Comparison of ENCODE assay signal across 7 mouse cellular contexts in genomic region chrX:155262915-155263252, GRCm38 (mm10). TPM values are rescaled to one million over a fixed set of nuclear protein-coding genes. Genes with fewer than 3 reads are reported as not detected.
DNase-seq lines count a peak whose midpoint lies in the region; ATAC-seq lines count a peak whose summit lies in the region.

No protein-coding gene starts in this region.

- H3K27me3 ChIP-seq in megakaryocyte, embryonic 14.5 days (replicated peaks), result peaks cover under 1% of the 10 kb centered on the region
- H3K27me3 ChIP-seq in embryonic facial prominence, embryonic 13.5 days, result no peaks in the 10 kb centered on the region
- no peaks in the 10 kb centered on the region for H3K27me3 ChIP-seq in limb, embryonic 12.5 days
- no peaks in the 10 kb centered on the region for H3K27me3 ChIP-seq in stomach, embryonic 15.5 days (replicated peaks)

- DNase-seq in left cerebral cortex, postnatal 4 days, result no peak
- no peak for DNase-seq in left cerebral cortex, postnatal 36 days (ENCODE audit: low spot score in 2 of 2)

- H3K27ac ChIP-seq in embryonic facial prominence, embryonic 13.5 days, result no peak overlapping the region
- H3K27ac ChIP-seq in limb, embryonic 12.5 days, result no peak overlapping the region
- H3K27ac ChIP-seq in stomach, embryonic 15.5 days, result peak overlapping the region; percentile 57; the same call in 1 of the 2 replicates

- peaks cover 4% of the 10 kb centered on the region; the same call in 1 of the 2 replicates for H3K4me1 ChIP-seq in megakaryocyte, embryonic 14.5 days
- no peaks in the 10 kb centered on the region for H3K4me1 ChIP-seq in embryonic facial prominence, embryonic 13.5 days
- H3K4me1 ChIP-seq in limb, embryonic 12.5 days (replicated peaks), result no peaks in the 10 kb centered on the region
- no peaks in the 10 kb centered on the region for H3K4me1 ChIP-seq in stomach, embryonic 15.5 days

- H3K4me3 ChIP-seq in megakaryocyte, embryonic 14.5 days (replicated peaks), result peak overlapping the region; percentile 92
- H3K4me3 ChIP-seq in embryonic facial prominence, embryonic 13.5 days, result peak overlapping the region; percentile 55
- peak overlapping the region; percentile 52 for H3K4me3 ChIP-seq in limb, embryonic 12.5 days (replicated peaks)
- peak overlapping the region; percentile 58 for H3K4me3 ChIP-seq in stomach, embryonic 15.5 days (replicated peaks)

- WGBS in embryonic facial prominence, embryonic 13.5 days, result 36% methylated on average over 1 of the region's 1 CpGs
- 40% methylated on average over 1 of the region's 1 CpGs for WGBS in limb, embryonic 12.5 days
- WGBS in stomach, embryonic 15.5 days, result 23% methylated on average over 1 of the region's 1 CpGs

- peak overlapping the region; percentile 57 for H3K4me2 ChIP-seq in embryonic facial prominence, embryonic 13.5 days
- peak overlapping the region; percentile 57 for H3K4me2 ChIP-seq in limb, embryonic 12.5 days
- H3K4me2 ChIP-seq in stomach, embryonic 15.5 days, result peak overlapping the region; percentile 44

- H3K36me3 ChIP-seq in megakaryocyte, embryonic 14.5 days (replicated peaks; ENCODE audit: low read length), result no peaks in the 10 kb centered on the region
- no peaks in the 10 kb centered on the region for H3K36me3 ChIP-seq in embryonic facial prominence, embryonic 13.5 days
- no peaks in the 10 kb centered on the region for H3K36me3 ChIP-seq in limb, embryonic 12.5 days
- H3K36me3 ChIP-seq in stomach, embryonic 15.5 days, result no peaks in the 10 kb centered on the region

- no peak for ATAC-seq in megakaryocyte, adult 5-6 weeks (ENCODE audit: poor library complexity, severe bottlenecking)
- no peak for ATAC-seq in embryonic facial prominence, embryonic 13.5 days (ENCODE audit: insufficient number of reproducible peaks, insufficient read depth, low FRiP score, low TSS enrichment, low read depth)
- ATAC-seq in limb, embryonic 12.5 days (ENCODE audit: insufficient number of reproducible peaks, insufficient read depth, low FRiP score, low TSS enrichment, low read depth), result no peak
- ATAC-seq in stomach, embryonic 15.5 days (ENCODE audit: insufficient read depth, low FRiP score, low read depth), result no peak

- no peaks in the 10 kb centered on the region for H3K9me3 ChIP-seq in megakaryocyte, embryonic 14.5 days
- H3K9me3 ChIP-seq in embryonic facial prominence, embryonic 13.5 days, result no peaks in the 10 kb centered on the region
- no peaks in the 10 kb centered on the region for H3K9me3 ChIP-seq in limb, embryonic 12.5 days
- no peaks in the 10 kb centered on the region for H3K9me3 ChIP-seq in stomach, embryonic 15.5 days

- intact Hi-C loops in left cerebral cortex, postnatal 4 days (cut with DNase I), result no loop called here
- intact Hi-C loops in left cerebral cortex, postnatal 36 days (cut with DNase I), result loop anchor here (5.0 kb wide), 1 partner anchor 121 kb away; no protein-coding TSS in a partner anchor

- peak overlapping the region; percentile 71 for H3K9ac ChIP-seq in embryonic facial prominence, embryonic 13.5 days
- H3K9ac ChIP-seq in limb, embryonic 12.5 days (replicated peaks), result 0 out of 2 replicates have a peak overlapping the region, but pooled peaks have one; percentile 54
- no peak overlapping the region for H3K9ac ChIP-seq in stomach, embryonic 15.5 days

RNA-seq across cellular contexts. Expression of gene Acot9, which starts 0.6 kb away (rescaled TPM):
- polyA plus RNA-seq in megakaryocyte, embryonic 14.5 days (2012; ENCODE audit: insufficient read depth, low replicate concordance), result 3.1 and 7.0 TPM in 2 replicates
- total RNA-seq in megakaryocyte, adult 5-6 weeks (2015), result 105 and 124 TPM in 2 replicates
- total RNA-seq in megakaryocyte, adult 5-6 weeks (2017), result 109 and 111 TPM in 2 replicates
- polyA plus RNA-seq in embryonic facial prominence, embryonic 13.5 days (2015; fragmentation: Nextera tagmentation; extraction: Ambion mirVana), result 35.4 and 38.3 TPM in 2 replicates
- 25.2 and 25.9 TPM in 2 replicates for polyA plus RNA-seq in limb, embryonic 12.5 days (2016; fragmentation: Nextera tagmentation; extraction: Ambion mirVana)
- 34.0 and 35.1 TPM in 2 replicates for polyA plus RNA-seq in stomach, embryonic 15.5 days (2015; fragmentation: Nextera tagmentation; extraction: Ambion mirVana)
- 10 to 100 TPM; 37.9 to 43.7 TPM for total RNA-seq in left cerebral cortex, postnatal 4 days (2021)
- 10 to 100 TPM; 19.8 to 21.4 TPM for total RNA-seq in left cerebral cortex, postnatal 36 days (2021)

RNA-seq across cellular contexts. Expression of gene Sat1, which starts 46.6 kb away (rescaled TPM):
- 4.9 and 49.7 TPM in 2 replicates for polyA plus RNA-seq in megakaryocyte, embryonic 14.5 days (2012; ENCODE audit: insufficient read depth, low replicate concordance)
- 801 and 834 TPM in 2 replicates for total RNA-seq in megakaryocyte, adult 5-6 weeks (2015)
- 703 and 873 TPM in 2 replicates for total RNA-seq in megakaryocyte, adult 5-6 weeks (2017)
- 114 and 147 TPM in 2 replicates for polyA plus RNA-seq in embryonic facial prominence, embryonic 13.5 days (2015; fragmentation: Nextera tagmentation; extraction: Ambion mirVana)
- 84.3 and 88.1 TPM in 2 replicates for polyA plus RNA-seq in limb, embryonic 12.5 days (2016; fragmentation: Nextera tagmentation; extraction: Ambion mirVana)
- 185 and 195 TPM in 2 replicates for polyA plus RNA-seq in stomach, embryonic 15.5 days (2015; fragmentation: Nextera tagmentation; extraction: Ambion mirVana)
- total RNA-seq in left cerebral cortex, postnatal 4 days (2021), result 10 to 100 TPM; 26.1 to 39.3 TPM
- total RNA-seq in left cerebral cortex, postnatal 36 days (2021), result 10 to 100 TPM; 60.9 to 66.2 TPM
